Mouse (Mus musculus) myocyte (in vitro differentiated cells): ENCODE measurements around the gene Foxc2. TPM values are rescaled to one million over a fixed set of nuclear protein-coding genes. Genes with fewer than 3 reads are reported as not detected.
A peak's percentile ranks its signal among the peaks of the same experiment; 100 is the strongest.

Source experiments
- H3K27me3 ChIP-seq: one replicate; pipeline ENCODE4 v1.6.1; 2011; ENCODE audit not compliant: control insufficient read depth, insufficient read depth, insufficient read length
- H3K36me3 ChIP-seq: one replicate; pipeline ENCODE4 v1.6.1; 2011; ENCODE audit not compliant: control insufficient read depth, insufficient read depth
- H3K4me2 ChIP-seq: one replicate; pipeline ENCODE4 v1.6.1; 2011; ENCODE audit warnings: low read depth, control low read depth
- H3K4me3 ChIP-seq: one replicate; pipeline ENCODE4 v1.5.1; 2011; ENCODE audit warnings: mild to moderate bottlenecking, control low read depth, moderate library complexity
- H3K79me2 ChIP-seq: one replicate; pipeline ENCODE4 v1.6.1; 2011; ENCODE audit not compliant: control insufficient read depth, insufficient read depth
- H3ac ChIP-seq: one replicate; pipeline ENCODE4 v1.6.1; 2011; ENCODE audit not compliant: control insufficient read depth, insufficient read length
- CEBPB ChIP-seq: IDR thresholded peaks from 2 replicates; pipeline ENCODE4 v1.6.1; 2011; ENCODE audit warnings: mild to moderate bottlenecking, moderate library complexity; ENCODE audit not compliant: poor library complexity, insufficient read depth, severe bottlenecking
- E2F4 ChIP-seq: IDR thresholded peaks from one replicate; pipeline ENCODE4 v1.6.1; 2011; ENCODE audit warnings: mild to moderate bottlenecking, control low read depth, moderate library complexity; ENCODE audit not compliant: insufficient read depth
- MAX ChIP-seq: IDR thresholded peaks from one replicate; pipeline ENCODE4 v1.6.1; 2011; ENCODE audit warnings: low read depth, mild to moderate bottlenecking, control low read depth
- MYOD1 ChIP-seq, 3 experiments: IDR thresholded peaks; one replicate each; pipeline ENCODE4 v1.6.1; 2011; ENCODE audit warnings: control low read depth in 2 of 3, low read depth in 2 of 3, mild to moderate bottlenecking in 2 of 3, moderate library complexity in 1 of 3; ENCODE audit not compliant: insufficient read length in 2 of 3, control insufficient read depth in 1 of 3
- MYOG ChIP-seq, 3 experiments: IDR thresholded peaks; one replicate each; pipeline ENCODE4 v1.6.1; 2011; ENCODE audit warnings: control low read depth in 2 of 3, low read depth in 2 of 3, mild to moderate bottlenecking in 2 of 3; ENCODE audit not compliant: insufficient read length in 2 of 3, control insufficient read depth in 1 of 3, insufficient read depth in 1 of 3
- POLR2A ChIP-seq: IDR thresholded peaks from one replicate; pipeline ENCODE4 v1.6.1; 2011; ENCODE audit warnings: low read depth, mild to moderate bottlenecking, control low read depth, moderate library complexity; ENCODE audit not compliant: insufficient read length
- POLR2AphosphoS2 ChIP-seq: IDR thresholded peaks from one replicate; pipeline ENCODE4 v1.6.1; 2011; ENCODE audit warnings: low read depth, control low read depth; ENCODE audit not compliant: insufficient read length
- REST ChIP-seq: IDR thresholded peaks from one replicate; pipeline ENCODE4 v1.6.1; 2011; ENCODE audit warnings: mild to moderate bottlenecking, control low read depth, moderate library complexity; ENCODE audit not compliant: insufficient read depth, insufficient read length
- SRF ChIP-seq: IDR thresholded peaks from one replicate; pipeline ENCODE4 v1.6.1; 2011; ENCODE audit warnings: low read depth; ENCODE audit not compliant: control insufficient read depth, insufficient read length
- TCF12 ChIP-seq: IDR thresholded peaks from one replicate; pipeline ENCODE4 v1.6.1; 2011; ENCODE audit warnings: mild to moderate bottlenecking, control low read depth; ENCODE audit not compliant: poor library complexity, insufficient read depth, severe bottlenecking
- TCF3 ChIP-seq: IDR thresholded peaks from one replicate; pipeline ENCODE4 v1.6.1; 2011; ENCODE audit warnings: low read depth, control low read depth; ENCODE audit not compliant: insufficient read length
- USF1 ChIP-seq: IDR thresholded peaks from one replicate; pipeline ENCODE4 v1.6.1; 2011; ENCODE audit warnings: low read depth, mild to moderate bottlenecking, control low read depth, moderate library complexity
- polyA plus RNA-seq: library from polyadenylated mRNA; unstranded; fragments of >200 nt; fragmentation: generic; extraction: Trizol; gene quantifications from one replicate; pipeline ENCODE4 v1.2.1, GENCODE M21; 2012; ENCODE audit warnings: missing spikeins

The Foxc2 gene
- polyA plus RNA-seq, 1 experiment: 7.3 TPM

DNA sequence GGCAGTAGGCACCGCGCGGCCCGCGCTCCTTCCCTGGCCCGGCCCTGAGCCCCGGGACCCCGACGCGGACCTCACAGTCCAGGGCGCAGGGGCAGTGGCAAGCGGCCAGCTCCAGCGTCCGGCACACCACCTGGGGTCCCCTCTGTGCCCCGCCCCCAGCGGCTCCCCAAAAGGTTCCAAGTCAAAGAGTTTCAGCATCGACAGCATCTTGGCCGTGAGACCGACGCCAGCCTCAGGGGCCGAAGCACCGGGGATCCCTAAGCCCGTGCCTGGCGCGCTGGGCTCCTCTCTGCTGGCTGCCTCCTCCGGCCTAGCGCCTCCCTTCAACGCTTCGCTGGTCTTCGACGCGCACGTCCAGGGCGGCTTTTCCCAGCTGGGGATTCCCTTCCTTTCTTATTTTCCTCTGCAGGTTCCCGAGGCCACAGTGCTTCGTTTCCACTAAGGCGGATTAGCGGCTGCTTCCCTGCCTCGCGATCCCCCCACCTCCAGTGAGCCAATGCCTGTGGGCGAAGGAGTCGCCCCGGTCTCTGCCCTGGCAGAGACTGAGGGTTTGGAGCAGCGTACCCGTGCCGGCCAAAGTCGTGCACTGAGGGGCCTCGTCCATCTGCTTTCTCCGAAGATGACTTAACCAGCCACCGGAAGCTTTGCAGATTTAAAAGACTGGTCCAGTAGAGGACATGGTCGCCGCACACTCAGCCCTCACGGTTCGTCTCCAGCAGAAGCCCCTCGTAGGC, 12.7 kb downstream of the Foxc2 start:
- no peaks in the 10 kb centered on the region for H3K36me3 ChIP-seq
- no peaks in the 10 kb centered on the region for H3K79me2 ChIP-seq
- H3K4me3 ChIP-seq: no peak overlapping the region
- H3ac ChIP-seq: no peak overlapping the region
- H3K27me3 ChIP-seq: no peaks in the 10 kb centered on the region
- TF ChIP-seq REST: no peak
- TF ChIP-seq SRF: no peak
- no peak for TF ChIP-seq MYOG (IDR thresholded peaks at IDR 0.05; ENCODE audit: control insufficient read depth in 1 of 3, insufficient read depth in 1 of 3, insufficient read length in 2 of 3, low read depth in 2 of 3)
- TF ChIP-seq USF1: no peak
- no peak for TF ChIP-seq MYOD1 (IDR thresholded peaks at IDR 0.05; ENCODE audit: control insufficient read depth in 1 of 3, insufficient read length in 2 of 3, low read depth in 2 of 3)
- TF ChIP-seq MAX: no peak
- no peak for TF ChIP-seq POLR2A
- no peak for TF ChIP-seq CEBPB
- no peak overlapping the region for H3K4me2 ChIP-seq

DNA sequence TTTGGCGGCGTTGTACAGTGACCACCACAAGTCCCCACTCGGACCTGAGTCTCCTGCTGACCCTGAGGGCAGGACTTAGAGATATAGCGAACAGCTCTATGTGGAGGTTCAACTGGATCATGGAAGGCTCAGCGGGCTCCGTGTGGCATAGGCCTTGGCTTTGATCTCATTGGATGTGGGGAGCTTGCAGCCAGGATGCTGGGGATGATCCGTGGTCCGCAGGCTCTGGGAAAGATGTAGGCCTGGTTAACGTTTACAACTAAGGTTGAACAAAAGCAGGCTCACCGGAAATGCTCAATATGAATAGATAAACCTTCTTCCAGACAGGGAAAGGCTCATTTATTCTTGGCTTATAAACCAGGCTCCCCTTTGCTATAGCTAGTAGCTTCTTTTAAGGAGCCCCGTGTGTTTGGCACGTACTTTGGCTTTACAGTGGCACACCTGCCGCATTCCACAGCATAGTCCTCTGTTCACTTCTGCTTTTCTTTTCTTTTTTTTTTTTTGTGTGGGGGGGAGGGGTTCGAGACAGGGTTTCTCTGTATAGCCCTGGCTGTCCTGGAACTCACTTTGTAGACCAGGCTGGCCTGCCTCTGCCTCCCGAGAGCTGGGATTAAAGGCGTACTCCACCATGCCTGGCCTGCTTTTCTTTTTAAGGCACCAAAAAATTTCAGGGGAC, 13.4 kb downstream of the Foxc2 start:
- Histone ChIP-seq H3K79me2 (no peaks in the 10 kb centered on the region), H3K27me3 (no peaks in the 10 kb centered on the region), H3K4me2 (no peak overlapping the region), H3ac (no peak overlapping the region), H3K36me3 (no peaks in the 10 kb centered on the region), H3K4me3 (no peak overlapping the region)
- TF ChIP-seq MYOD1 (IDR thresholded peaks at IDR 0.05; ENCODE audit: control insufficient read depth in 1 of 3, insufficient read length in 2 of 3, low read depth in 2 of 3): no peak
- no peak for TF ChIP-seq REST
- no peak for TF ChIP-seq CEBPB
- TF ChIP-seq POLR2AphosphoS2: no peak
- no peak for TF ChIP-seq TCF12
- TF ChIP-seq TCF3: no peak
- TF ChIP-seq USF1: no peak
- TF ChIP-seq MAX: no peak
- TF ChIP-seq SRF: no peak
- no peak for TF ChIP-seq E2F4
- no peak for TF ChIP-seq POLR2A
- no peak for TF ChIP-seq MYOG (IDR thresholded peaks at IDR 0.05; ENCODE audit: control insufficient read depth in 1 of 3, insufficient read depth in 1 of 3, insufficient read length in 2 of 3, low read depth in 2 of 3)

DNA sequence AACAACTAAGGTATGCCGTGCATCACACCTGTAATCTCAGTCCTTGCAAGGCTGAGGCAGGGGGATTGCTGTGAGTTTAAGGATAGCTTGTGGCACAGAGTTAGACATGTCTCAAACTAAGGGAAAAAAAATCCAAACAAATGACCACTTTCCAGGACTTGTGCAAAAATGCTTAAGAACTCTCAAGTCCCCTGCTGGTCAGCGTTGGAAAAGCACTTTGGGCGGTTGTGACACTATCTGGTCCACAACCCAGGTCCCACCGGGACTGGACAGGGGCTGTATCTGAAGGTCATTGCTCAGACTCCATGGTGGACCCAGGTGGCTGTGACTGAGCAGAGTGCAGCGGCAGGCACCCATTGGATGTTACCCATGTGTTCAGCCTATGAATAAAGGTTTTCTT, 14.6 kb downstream of the Foxc2 start:
- H3K4me3 ChIP-seq: no peak overlapping the region
- no peaks in the 10 kb centered on the region for H3K27me3 ChIP-seq
- H3ac ChIP-seq: no peak overlapping the region
- H3K36me3 ChIP-seq: no peaks in the 10 kb centered on the region
- TF ChIP-seq E2F4 (no peak), TCF12 (no peak), MYOG (IDR thresholded peaks at IDR 0.05; ENCODE audit: control insufficient read depth in 1 of 3, insufficient read depth in 1 of 3, insufficient read length in 2 of 3, low read depth in 2 of 3) (no peak), POLR2A (no peak), TCF3 (no peak), SRF (no peak), USF1 (no peak), MAX (no peak)
- H3K79me2 ChIP-seq: no peaks in the 10 kb centered on the region
- H3K4me2 ChIP-seq: no peak overlapping the region

DNA sequence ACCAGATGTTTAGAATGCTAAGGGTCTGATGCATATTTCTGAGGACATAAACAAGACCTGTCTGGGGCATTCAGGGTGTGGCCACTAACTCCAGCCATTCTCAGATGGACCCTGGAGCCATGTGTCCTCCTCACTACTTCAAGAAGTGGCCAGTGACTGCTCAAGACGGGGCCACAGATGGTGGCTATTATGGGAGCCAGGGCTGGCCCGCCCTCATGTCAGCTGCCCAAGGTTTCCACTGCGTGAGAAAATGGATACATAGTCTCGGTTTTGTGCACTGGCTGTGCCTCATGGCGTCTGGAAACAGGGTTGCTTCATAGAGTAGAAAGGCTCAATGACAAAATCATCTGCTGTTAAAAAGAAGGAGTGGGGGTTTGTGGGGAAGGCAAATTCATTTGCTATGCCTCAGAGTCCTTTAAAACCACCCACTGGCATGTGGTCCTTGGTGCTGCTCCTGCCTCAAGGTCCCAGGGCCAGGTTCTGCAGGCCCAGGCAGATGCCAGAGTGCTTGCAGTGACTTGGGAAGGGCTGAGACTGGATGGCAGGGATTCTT, 17.1 kb downstream of the Foxc2 start:
- Histone ChIP-seq H3K27me3 (no peaks in the 10 kb centered on the region), H3K4me2 (peak overlapping the region; percentile 71), H3K36me3 (no peaks in the 10 kb centered on the region), H3K79me2 (no peaks in the 10 kb centered on the region), H3K4me3 (no peak overlapping the region), H3ac (no peak overlapping the region)
- TF ChIP-seq MYOG (IDR thresholded peaks at IDR 0.05; ENCODE audit: control insufficient read depth in 1 of 3, insufficient read depth in 1 of 3, insufficient read length in 2 of 3, low read depth in 2 of 3) (peak in 2 of 3 experiments; percentile 10 to 67), MYOD1 (IDR thresholded peaks at IDR 0.05; ENCODE audit: control insufficient read depth in 1 of 3, insufficient read length in 2 of 3, low read depth in 2 of 3) (peak in 2 of 3 experiments; percentile 6 to 54), MAX (no peak)

DNA sequence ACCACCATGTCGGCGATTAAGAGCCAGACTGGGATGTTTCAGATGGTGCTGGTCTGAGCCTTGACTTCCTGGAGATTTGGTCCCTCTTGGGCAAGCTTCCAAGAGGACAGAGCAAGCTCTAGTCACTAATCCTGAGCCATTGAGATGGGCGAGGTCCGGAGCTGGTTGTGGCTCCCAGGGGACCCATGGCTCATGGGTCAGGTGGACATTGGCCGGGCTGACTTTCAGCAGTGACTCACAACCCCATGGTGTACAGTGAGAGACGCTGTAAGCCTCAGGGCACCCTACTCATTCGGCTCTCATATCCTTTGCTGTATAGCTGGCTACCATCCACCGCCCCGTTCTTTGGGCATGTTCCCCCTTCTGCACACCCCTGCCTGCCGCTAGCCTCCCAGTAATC, 18.1 kb downstream of the Foxc2 start:
- Histone ChIP-seq H3K36me3 (no peaks in the 10 kb centered on the region), H3K27me3 (no peaks in the 10 kb centered on the region)
- no peak for TF ChIP-seq POLR2AphosphoS2
- TF ChIP-seq MYOG (IDR thresholded peaks at IDR 0.05; ENCODE audit: control insufficient read depth in 1 of 3, insufficient read depth in 1 of 3, insufficient read length in 2 of 3, low read depth in 2 of 3): no peak
- peak in 1 of 3 experiments; percentile 55 for TF ChIP-seq MYOD1 (IDR thresholded peaks at IDR 0.05; ENCODE audit: control insufficient read depth in 1 of 3, insufficient read length in 2 of 3, low read depth in 2 of 3)
- peak; percentile 45 for TF ChIP-seq USF1
- TF ChIP-seq POLR2A: peak; percentile 47
- no peak for TF ChIP-seq E2F4
- peak; percentile 55 for TF ChIP-seq MAX
- no peak for TF ChIP-seq TCF3
- no peak for TF ChIP-seq TCF12
- no peak for TF ChIP-seq SRF

More for the DNA sequence above, 18.1 kb downstream of the Foxc2 start:
- H3K4me3 ChIP-seq: no peak overlapping the region
- no peak overlapping the region for H3ac ChIP-seq
- H3K79me2 ChIP-seq: no peaks in the 10 kb centered on the region
- H3K4me2 ChIP-seq: peak overlapping the region; percentile 71
